Mouse (Mus musculus) embryonic stem cell, embryonic (primary cell): ENCODE measurements around the gene Ptges.

Source experiments
- CTCF ChIA-PET, 4 experiments: fragments of 300-600 bp in 2 of 4; fragments of 350-600 bp in 2 of 4; sonication (Branson Sonifier 250); formaldehyde crosslinking; loops; one replicate each; lab custom pipeline; 2022; ENCODE audit warnings: inconsistent platforms in 2 of 4; lab: Charles Lee
- POLR2A ChIA-PET, 4 experiments: fragments of 300-600 bp in 2 of 4; fragments of 350-600 bp in 2 of 4; sonication (Branson Sonifier 250); formaldehyde crosslinking; loops; one replicate each; lab custom pipeline; 2022; ENCODE audit warnings: antibody characterized with exemption in 4 of 4, inconsistent platforms in 1 of 4; lab: Charles Lee

Ptges gene

GRCm38 (mm10) chr2:30864968-30865381, 64.7 kb downstream of the Ptges start:
- ChIA-PET POLR2A (interaction anchor here in 1 of 4 experiments (0.8 to 1.1 kb wide), 3 partner anchors 8 to 19 kb away, joined by 3 read pairs; no protein-coding TSS in a partner anchor), CTCF (interaction anchor here in 2 of 4 experiments (0.7 to 1.1 kb wide), 3 partner anchors 16 to 26 kb away, joined by 3 to 4 read pairs (median 3); no protein-coding TSS in a partner anchor)

- POLR2A ChIA-PET: interaction anchor here (0.6 to 1.6 kb wide), 10 partner anchors 10 to 1620 kb away, joined by 3 to 10 read pairs (median 3); partner anchors contain the start of gene Ntmt1 (in 1 of the 4)
- CTCF ChIA-PET: interaction anchor here in 3 of 4 experiments (0.5 to 1.5 kb wide), 7 partner anchors 27 to 1289 kb away, joined by 3 to 6 read pairs (median 3); partner anchors contain the start of gene Tor1a (in 1 of the 3)
Observed at GRCm38 (mm10) chr2:30863574-30863973, 66.1 kb downstream of the Ptges start.

GRCm38 (mm10) chr2:30862081-30862480, 67.6 kb downstream of the Ptges start:
- ChIA-PET CTCF (interaction anchor here in 3 of 4 experiments (0.6 to 1.2 kb wide), 4 partner anchors 15 to 79 kb away, joined by 3 to 9 read pairs (median 3); partner anchors contain the start of gene Ptges (in 1 of the 3)), POLR2A (interaction anchor here in 3 of 4 experiments (0.5 to 1.4 kb wide), 9 partner anchors 8 to 426 kb away, joined by 3 to 4 read pairs (median 4); partner anchors contain the start of gene Prrx2 (in 1 of the 3))

GRCm38 (mm10) chr2:30859782-30860181, 69.9 kb downstream of the Ptges start:
- CTCF ChIA-PET: interaction anchor here in 1 of 4 experiments (0.6 to 1.0 kb wide), 2 partner anchors 15 to 70 kb away, joined by 3 read pairs; partner anchors contain the start of gene Ptges
- POLR2A ChIA-PET: interaction anchor here in 3 of 4 experiments (1.0 to 1.5 kb wide), 3 partner anchors 21 to 52 kb away, joined by 3 read pairs; partner anchors contain the start of gene Ntmt1 (in 1 of the 3)

- POLR2A ChIA-PET: interaction anchor here in 3 of 4 experiments (0.6 to 1.1 kb wide), 3 partner anchors 8 to 423 kb away, joined by 3 to 5 read pairs (median 4); no protein-coding TSS in a partner anchor
- CTCF ChIA-PET: no interaction called here
Observed at GRCm38 (mm10) chr2:30857076-30857475, 72.6 kb downstream of the Ptges start.

- ChIA-PET POLR2A (interaction anchor here in 3 of 4 experiments (0.7 to 1.5 kb wide), 4 partner anchors 10 to 288 kb away, joined by 3 read pairs; no protein-coding TSS in a partner anchor), CTCF (no interaction called here)
Observed at GRCm38 (mm10) chr2:30852771-30853313, 76.8 kb downstream of the Ptges start.

- ChIA-PET CTCF (interaction anchor here in 1 of 4 experiments (0.7 kb wide), 1 partner anchor 668 kb away, joined by 9 read pairs; no protein-coding TSS in a partner anchor), POLR2A (interaction anchor here (0.5 to 1.3 kb wide), 5 partner anchors 21 to 1030 kb away, joined by 3 to 5 read pairs (median 4); partner anchors contain the start of gene Ntmt1 (in 1 of the 4))
Observed at GRCm38 (mm10) chr2:30850581-30850980, 79.1 kb downstream of the Ptges start.

GRCm38 (mm10) chr2:30848184-30848583, 81.5 kb downstream of the Ptges start:
- ChIA-PET CTCF (interaction anchor here in 2 of 4 experiments (0.6 kb wide), 2 partner anchors 1098 to 1117 kb away, joined by 3 read pairs; no protein-coding TSS in a partner anchor), POLR2A (interaction anchor here in 1 of 4 experiments (0.6 to 1.3 kb wide), 2 partner anchors 79 to 471 kb away, joined by 3 to 7 read pairs; no protein-coding TSS in a partner anchor)

GRCm38 (mm10) chr2:30846723-30847122, 82.9 kb downstream of the Ptges start:
- CTCF ChIA-PET: interaction anchor here in 2 of 4 experiments (1.1 to 1.6 kb wide), 4 partner anchors 18 to 83 kb away, joined by 3 to 5 read pairs (median 3); partner anchors contain the start of gene Ptges (in 2 of the 2)
- POLR2A ChIA-PET: interaction anchor here in 3 of 4 experiments (0.8 to 1.6 kb wide), 3 partner anchors 10 to 55 kb away, joined by 3 to 5 read pairs (median 3); no protein-coding TSS in a partner anchor

- POLR2A ChIA-PET: interaction anchor here (0.7 to 1.6 kb wide), 7 partner anchors 9 to 609 kb away, joined by 3 to 5 read pairs (median 3); no protein-coding TSS in a partner anchor
- CTCF ChIA-PET: interaction anchor here (0.7 to 1.6 kb wide), 8 partner anchors 11 to 92 kb away, joined by 3 to 5 read pairs (median 3); partner anchors contain the start of genes Ptges (in 2 of the 4) and Prrx2 (in 1 of the 4)
Observed at GRCm38 (mm10) chr2:30846236-30846635, 83.4 kb downstream of the Ptges start.

GRCm38 (mm10) chr2:30845152-30846070, 84.3 kb downstream of the Ptges start:
- POLR2A ChIA-PET: interaction anchor here (0.7 to 1.6 kb wide), 10 partner anchors 9 to 610 kb away, joined by 3 to 5 read pairs (median 3); partner anchors contain the start of gene Ier5l (in 1 of the 4)

GRCm38 (mm10) chr2:30842615-30843014, 87.0 kb downstream of the Ptges start:
- ChIA-PET POLR2A (interaction anchor here in 1 of 4 experiments (0.7 to 1.1 kb wide), 3 partner anchors 21 to 87 kb away, joined by 3 read pairs; partner anchors contain the start of gene Ptges), CTCF (interaction anchor here in 3 of 4 experiments (0.6 to 0.9 kb wide), 5 partner anchors 13 to 108 kb away, joined by 3 to 5 read pairs (median 3); partner anchors contain the start of gene Ptges (in 1 of the 3))

More at GRCm38 (mm10) chr2:30845152-30846070, 84.3 kb downstream of the Ptges start:
- CTCF ChIA-PET: interaction anchor here (0.7 to 1.6 kb wide), 9 partner anchors 10 to 93 kb away, joined by 3 to 5 read pairs (median 3); partner anchors contain the start of genes Ptges (in 2 of the 4) and Prrx2 (in 1 of the 4)
